Mouse (Mus musculus) CH12F3 (cell line): ENCODE data around the gene Ccdc117.
"Not testable (repeated sequence)": the region's sequence is repeated elsewhere in the genome, so short reads cannot be mapped to it uniquely, and the experiment has no call there.

ENCODE experiments used
- in situ Hi-C: fragments of 300-500 bp; cut with MboI; formaldehyde crosslinking; loops from 2 replicates; pipeline ENCODE4 v1.14.3; 2020; ENCODE audit warnings: low sequenced_read_pairs

The Ccdc117 gene

GRCm38 (mm10) chr11:5541799-5542481 is at the start of gene Ccdc117:
Ccdc117 (minus strand) TSS chr11:5542187.
- in situ Hi-C loops = no loop called here

DNA sequence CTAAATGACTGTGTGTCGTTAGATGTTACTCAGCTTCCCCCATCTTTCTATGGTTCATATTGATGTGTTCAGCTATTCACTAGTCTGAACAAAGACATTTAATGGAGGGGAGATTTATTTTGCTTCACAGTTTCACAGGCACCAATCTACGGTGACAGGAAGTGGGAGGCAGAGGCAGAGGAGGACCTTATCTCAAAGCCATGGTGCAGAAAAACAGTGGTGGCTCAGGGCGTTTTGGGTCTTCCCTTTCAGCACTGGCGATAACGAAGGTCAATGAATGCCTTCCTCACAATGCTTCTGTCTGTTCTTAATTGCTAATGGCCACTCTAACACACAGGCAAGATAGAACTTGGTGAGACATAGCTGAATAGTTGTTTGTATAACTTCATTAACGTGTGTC is 33.1 kb upstream of the Ccdc117 start:
- in situ Hi-C loops = no loop called here

- in situ Hi-C loops = no loop called here
Observed at GRCm38 (mm10) chr11:5573821-5574220, 31.8 kb upstream of the Ccdc117 start.

- in situ Hi-C loops = no loop called here
Observed at GRCm38 (mm10) chr11:5571856-5572255, 29.9 kb upstream of the Ccdc117 start.

- in situ Hi-C loops = no loop called here
Observed at GRCm38 (mm10) chr11:5569474-5569873, 27.5 kb upstream of the Ccdc117 start, which contains the start of gene Ankrd36. Ankrd36 (plus strand) TSS chr11:5569684.

GRCm38 (mm10) chr11:5568082-5568481 is 26.1 kb upstream of the Ccdc117 start:
- in situ Hi-C loops = no loop called here

DNA sequence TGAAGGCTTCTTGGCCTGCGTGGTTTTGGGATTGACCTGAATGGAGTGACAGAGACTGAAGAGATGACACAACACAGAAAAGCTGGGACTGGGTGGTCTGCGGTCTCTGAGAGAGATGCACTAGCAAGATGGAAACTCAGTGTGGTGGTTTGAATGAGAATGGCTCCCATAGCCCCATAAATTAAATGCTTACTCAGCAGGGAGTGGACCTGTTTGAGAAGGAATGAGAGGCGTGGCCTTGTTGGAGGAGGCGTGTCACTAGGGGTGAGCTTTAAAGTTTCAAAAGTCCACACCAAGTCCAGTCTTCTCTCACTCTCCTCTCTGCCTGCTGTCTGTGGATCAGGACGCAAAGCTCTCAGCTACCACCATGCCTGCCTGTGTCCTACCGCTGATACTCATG is 25.7 kb upstream of the Ccdc117 start:
- in situ Hi-C loops = no loop called here

- in situ Hi-C loops = no loop called here
Observed at GRCm38 (mm10) chr11:5566506-5566905, 24.5 kb upstream of the Ccdc117 start.

DNA sequence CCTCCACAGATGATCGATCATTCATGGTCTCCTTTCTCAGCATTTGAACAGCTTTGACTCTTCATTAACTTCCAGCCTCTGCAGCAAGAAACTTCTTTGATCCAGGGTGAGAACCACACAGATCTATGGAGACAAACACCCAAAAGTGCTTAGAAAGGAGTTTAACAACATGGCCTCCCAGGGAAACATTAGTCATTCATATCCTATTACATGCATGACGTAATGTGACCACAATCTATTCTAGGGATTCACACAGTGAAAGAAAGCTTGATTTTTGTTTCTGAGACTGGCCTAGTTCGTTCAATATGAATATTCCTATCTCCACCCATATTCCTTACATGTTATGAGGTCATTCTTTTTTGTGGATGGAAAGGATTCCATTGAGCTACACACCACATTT is 23.6 kb upstream of the Ccdc117 start:
- in situ Hi-C loops = no loop called here

DNA sequence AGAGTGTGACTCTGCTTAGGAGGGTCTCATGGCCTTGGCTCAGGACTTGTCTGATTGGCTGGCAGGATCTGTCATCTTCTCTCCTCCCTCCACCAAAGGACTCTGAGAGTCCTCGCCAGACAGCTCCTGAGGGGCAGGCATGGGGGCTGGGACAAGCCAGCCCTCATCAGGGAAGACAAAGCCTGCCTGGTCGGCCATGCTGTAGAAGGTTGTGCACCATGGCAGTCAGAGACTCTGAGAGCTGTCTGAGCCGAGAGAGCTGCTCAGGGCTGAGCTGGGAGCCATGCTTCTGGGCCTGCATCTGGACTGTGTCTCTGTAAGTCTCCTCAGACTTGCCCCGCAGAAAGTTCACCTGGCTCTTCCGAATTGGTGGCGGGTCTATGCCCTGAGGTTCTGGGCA is 21.9 kb upstream of the Ccdc117 start:
- in situ Hi-C loops = no loop called here

- in situ Hi-C loops = no loop called here
Observed at GRCm38 (mm10) chr11:5562625-5563268, 20.8 kb upstream of the Ccdc117 start.

- in situ Hi-C loops = no loop called here
Observed at GRCm38 (mm10) chr11:5560273-5560672, 18.3 kb upstream of the Ccdc117 start.

DNA sequence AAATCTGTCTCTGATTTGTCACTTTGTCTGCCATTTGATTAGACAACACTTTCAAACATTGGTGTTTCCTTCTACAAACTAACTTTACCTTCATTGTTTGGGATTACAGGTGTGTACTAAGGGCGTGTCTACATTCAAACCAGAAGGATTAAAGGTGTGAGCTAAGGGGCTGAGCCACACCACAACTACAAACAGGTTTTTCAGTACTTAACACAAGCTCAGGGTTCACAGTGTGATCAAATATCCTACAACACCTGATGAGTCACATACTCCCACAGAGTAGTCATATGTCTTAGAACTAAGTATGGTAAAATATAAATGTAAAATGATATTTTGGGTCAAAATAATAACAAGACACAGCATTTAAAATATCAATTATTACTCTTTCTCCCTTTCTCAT is 9.9 kb upstream of the Ccdc117 start:
- in situ Hi-C loops = no loop called here

DNA sequence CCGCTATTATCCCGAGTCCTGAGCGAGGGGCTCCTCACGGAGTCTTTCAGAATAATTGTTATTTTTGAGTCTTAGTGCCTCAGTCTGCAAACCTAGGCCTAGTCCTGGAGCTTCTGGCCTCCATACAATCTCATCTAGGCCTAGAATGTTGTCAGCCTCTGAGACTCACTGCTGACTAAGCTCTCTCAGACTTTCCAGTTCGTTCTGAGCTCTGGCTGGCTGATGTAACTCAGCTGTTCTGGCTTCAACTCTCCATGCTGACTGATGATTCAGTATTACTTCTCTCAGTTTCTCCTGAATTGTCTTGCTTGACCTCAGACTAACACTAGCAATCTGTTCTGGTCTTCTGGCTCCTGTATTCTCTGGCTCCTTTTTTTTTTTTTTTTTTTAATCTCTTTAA is 9.4 kb upstream of the Ccdc117 start:
- in situ Hi-C loops = no loop called here

- in situ Hi-C loops = no loop called here
Observed at GRCm38 (mm10) chr11:5546693-5547092, 4.7 kb upstream of the Ccdc117 start.

- in situ Hi-C loops = no loop called here
Observed at GRCm38 (mm10) chr11:5545457-5545856, 3.5 kb upstream of the Ccdc117 start.

GRCm38 (mm10) chr11:5544709-5545108 is 2.7 kb upstream of the Ccdc117 start:
- in situ Hi-C loops = not testable (repeated sequence)

GRCm38 (mm10) chr11:5543281-5543680 is 1.3 kb upstream of the Ccdc117 start:
- in situ Hi-C loops = no loop called here

DNA sequence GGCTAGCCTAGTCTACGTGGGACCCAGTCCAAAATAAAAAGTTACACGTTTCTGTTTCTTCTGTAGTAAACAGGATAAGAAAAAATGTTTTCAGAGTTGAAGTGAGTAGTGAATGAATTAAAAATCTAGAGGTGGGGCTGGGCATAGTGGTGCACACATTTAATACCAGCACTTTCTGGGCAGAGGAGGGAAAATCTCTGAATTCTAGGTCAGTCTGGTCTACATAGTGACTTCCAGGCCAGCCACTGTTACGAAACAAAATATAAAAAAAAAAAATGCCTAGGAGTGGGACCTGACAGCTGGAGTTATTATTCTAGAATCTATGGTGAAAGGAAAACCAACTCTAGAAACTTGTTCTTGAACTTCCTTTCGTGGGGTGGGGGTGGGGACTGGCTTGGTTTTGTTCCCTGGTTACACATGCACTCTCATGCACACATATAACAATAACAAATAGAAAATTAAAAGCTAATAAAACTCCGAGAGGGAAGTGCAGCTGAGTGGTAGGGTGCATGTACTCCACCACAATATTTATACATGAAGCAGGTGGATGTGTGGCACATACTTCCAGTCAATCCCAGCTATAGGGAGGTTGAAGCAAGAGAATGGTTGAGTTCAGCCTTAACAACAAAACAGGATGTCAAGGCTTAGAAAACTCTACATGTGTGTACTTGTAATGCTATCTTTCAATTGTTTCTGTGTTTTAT is 647 bp upstream of the Ccdc117 start:
- in situ Hi-C loops = no loop called here

DNA sequence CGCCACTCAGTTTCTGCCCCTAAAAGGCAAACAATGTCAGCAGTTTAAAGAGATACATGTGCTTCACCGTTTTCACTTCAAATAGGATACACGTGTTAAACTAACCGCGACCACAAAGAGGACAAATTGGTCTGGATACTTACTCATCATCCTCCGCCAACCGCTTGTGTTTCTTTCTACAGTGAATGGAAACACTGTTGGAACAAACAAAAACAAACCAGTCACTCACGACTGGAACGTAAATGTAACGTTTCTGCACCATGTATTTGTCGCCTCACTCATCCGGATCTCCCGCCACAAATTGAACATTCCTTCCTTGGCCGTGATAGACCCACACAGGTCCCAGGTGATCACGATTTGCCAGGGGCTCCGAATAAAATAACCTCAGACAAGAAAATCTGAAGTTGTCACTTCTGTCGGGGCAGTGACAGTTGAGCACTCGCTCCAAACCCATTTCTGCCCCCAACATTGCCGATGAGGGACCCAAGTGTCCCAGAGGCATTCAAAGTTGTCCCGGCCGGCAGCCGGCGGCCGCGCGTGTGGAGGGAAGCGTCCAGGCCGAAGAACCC is 673 bp downstream of the Ccdc117 start:
- in situ Hi-C loops = no loop called here

DNA sequence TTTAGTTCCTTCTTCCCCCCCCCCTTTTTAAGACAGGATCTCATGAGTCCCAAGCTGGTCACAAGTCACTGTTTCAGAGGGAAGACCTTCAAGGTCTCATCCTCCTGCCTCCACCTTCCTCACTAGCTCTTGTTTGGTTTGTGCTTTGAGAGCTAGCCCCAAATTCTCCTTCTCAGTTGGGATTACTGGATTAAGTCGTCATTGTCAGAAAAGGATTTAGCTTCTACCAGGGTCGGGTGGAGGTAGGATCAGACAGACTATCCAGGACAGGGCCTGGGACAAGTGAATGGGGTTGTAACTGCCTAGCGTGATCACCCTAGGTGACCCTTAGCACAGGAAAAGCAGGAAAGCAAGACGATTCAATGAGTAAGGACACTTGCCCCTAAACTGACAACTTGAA is 1.7 kb downstream of the Ccdc117 start:
- in situ Hi-C loops = no loop called here

DNA sequence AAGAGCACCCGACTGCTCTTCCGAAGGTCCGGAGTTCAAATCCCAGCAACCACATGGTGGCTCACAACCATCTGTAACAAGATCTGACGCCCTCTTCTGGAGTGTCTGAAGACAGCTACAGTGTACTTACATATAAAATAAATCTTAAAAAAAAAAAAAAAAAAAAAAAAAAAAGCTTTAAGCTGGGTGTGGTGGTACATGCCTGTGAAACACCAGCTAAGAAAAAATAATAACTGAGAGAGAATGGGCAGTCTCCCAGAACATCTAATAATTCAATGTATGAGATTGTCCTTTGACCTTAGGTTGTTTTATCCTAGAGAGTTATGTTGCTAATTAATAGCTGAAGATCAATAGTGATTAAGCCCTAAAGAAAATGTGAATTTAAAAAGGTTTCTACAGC is 4.5 kb downstream of the Ccdc117 start:
- in situ Hi-C loops = not testable (repeated sequence)
